Mouse (Mus musculus) heart, adult 2 months (tissue): ENCODE data around the gene Ift122. TPM values are rescaled to one million over a fixed set of nuclear protein-coding genes. Genes with fewer than 3 reads are reported as not detected.
"Not testable (repeated sequence)": the region's sequence is repeated elsewhere in the genome, so short reads cannot be mapped to it uniquely, and the experiment has no call there.

Experiments used
- DNase-seq, 2 experiments: peaks; one replicate each; pipeline ENCODE4 v3.0.0; 2021
- H3K27ac ChIP-seq: fragments of 200-600 bp; 2 replicates; pipeline ENCODE4 v1.8.1; 2022
- H3K27me3 ChIP-seq: fragments of 200-500 bp; 2 replicates; pipeline ENCODE4 v1.6.1; 2012; ENCODE audit warnings: mild to moderate bottlenecking, low read length, inconsistent platforms, mixed read lengths; ENCODE audit not compliant: control insufficient read depth, insufficient read depth
- H3K36me3 ChIP-seq: fragments of 200-500 bp; 2 replicates; pipeline ENCODE4 v1.6.1; 2012; ENCODE audit warnings: low read length, inconsistent platforms; ENCODE audit not compliant: control insufficient read depth, insufficient read depth
- H3K4me1 ChIP-seq: fragments of 200-500 bp; 2 replicates; pipeline ENCODE4 v1.6.1; 2011; ENCODE audit warnings: low read length; ENCODE audit not compliant: control insufficient read depth, insufficient read depth
- H3K4me3 ChIP-seq: fragments of 200-600 bp; 2 replicates; pipeline ENCODE4 v1.8.1; 2022
- H3K79me2 ChIP-seq: fragments of 200-500 bp; replicated peaks from 2 replicates; pipeline ENCODE4 v1.6.1; 2012; ENCODE audit warnings: mild to moderate bottlenecking, inconsistent platforms, low read length, moderate library complexity, mixed read lengths; ENCODE audit not compliant: control insufficient read depth, insufficient read depth
- H3K9ac ChIP-seq: fragments of 200-500 bp; 2 replicates; pipeline ENCODE4 v1.6.1; 2012; ENCODE audit warnings: low read depth, mild to moderate bottlenecking, control low read depth, inconsistent platforms, low read length, mixed read lengths
- CTCF ChIP-seq: fragments of 200-600 bp; IDR thresholded peaks from 2 replicates; pipeline ENCODE4 v1.8.1; 2022; ENCODE audit warnings: antibody characterized with exemption, mild to moderate bottlenecking, moderate library complexity
- EP300 ChIP-seq: fragments of 200-500 bp; IDR thresholded peaks from 2 replicates; pipeline ENCODE4 v1.6.1; 2011; ENCODE audit warnings: low read depth, low read length, control low read depth; ENCODE audit not compliant: insufficient read depth
- POLR2A ChIP-seq: fragments of 200-500 bp; IDR thresholded peaks from 2 replicates; pipeline ENCODE4 v1.6.1; 2011; ENCODE audit warnings: mild to moderate bottlenecking, low read depth, low read length, control low read depth; ENCODE audit not compliant: insufficient read depth
- WGBS: fragments of 180-500 bp; shearing (Covaris S2); methylation state at CpG from one replicate; pipeline ENCODE4 v1.1.7; 2018; 5-methylcytosine and 5-hydroxymethylcytosine counted together
- intact Hi-C: fragments of 180-260 bp; cut with DNase I; formaldehyde crosslinking; loops from one replicate; pipeline ENCODE4 v1.15.1; 2025
- polyA plus RNA-seq: library from polyadenylated mRNA; depleted of rRNA; stranded (reverse); fragments of >200 nt; gene quantifications from 2 replicates; pipeline ENCODE4 v1.2.3, GENCODE M21; 2012
- total RNA-seq, 2 experiments: library from RNA; stranded (reverse); gene quantifications; 2 replicates each; pipeline ENCODE4 v1.2.3; 2021

Ift122 gene
- total and polyA plus RNA-seq, 3 experiments = 6.6 to 12.8 (median 7.3) TPM

DNA sequence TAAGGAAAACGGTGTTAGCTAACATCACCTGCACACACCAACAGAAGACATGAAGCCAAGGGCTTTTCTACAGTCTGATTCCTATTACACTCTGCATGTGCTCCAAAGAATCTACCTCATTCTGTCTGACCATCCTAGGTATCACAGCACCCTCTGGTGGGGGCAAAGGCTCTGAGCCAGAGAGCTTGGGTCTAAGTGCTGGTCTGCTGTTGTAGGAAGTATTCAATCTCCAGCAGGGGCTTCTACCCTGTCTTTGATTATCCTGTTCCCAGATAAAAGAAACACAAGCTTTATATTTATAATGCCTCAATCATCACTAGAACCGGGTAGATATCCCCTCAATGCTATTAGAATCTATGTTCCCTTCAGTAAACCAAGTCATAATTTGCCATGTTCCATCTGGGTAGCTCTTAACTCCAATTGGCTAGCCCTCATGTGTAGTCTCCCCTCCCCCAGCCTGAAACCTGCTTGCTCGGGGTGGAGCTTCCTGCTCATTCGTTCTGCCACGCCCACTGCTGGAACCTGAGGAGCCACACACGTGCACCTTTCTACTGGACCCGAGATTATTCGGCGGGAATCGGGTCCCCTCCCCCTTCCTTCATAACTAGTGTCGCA is 29.3 kb upstream of the Ift122 start:
- H3K27me3 ChIP-seq, H3K79me2 ChIP-seq, H3K4me3 ChIP-seq, H3K9ac ChIP-seq, H3K36me3 ChIP-seq, intact Hi-C loops, H3K4me1 ChIP-seq, H3K27ac ChIP-seq: not testable (repeated sequence)
- DNase-seq = peak in 1 of 2 experiments; percentile 47
- TF ChIP-seq EP300 = 0 out of 2 replicates have a peak, but pooled peaks have one; percentile 54
- peak; percentile 72 for TF ChIP-seq CTCF
- 4% methylated on average over 6 of the region's 11 CpGs for WGBS

DNA sequence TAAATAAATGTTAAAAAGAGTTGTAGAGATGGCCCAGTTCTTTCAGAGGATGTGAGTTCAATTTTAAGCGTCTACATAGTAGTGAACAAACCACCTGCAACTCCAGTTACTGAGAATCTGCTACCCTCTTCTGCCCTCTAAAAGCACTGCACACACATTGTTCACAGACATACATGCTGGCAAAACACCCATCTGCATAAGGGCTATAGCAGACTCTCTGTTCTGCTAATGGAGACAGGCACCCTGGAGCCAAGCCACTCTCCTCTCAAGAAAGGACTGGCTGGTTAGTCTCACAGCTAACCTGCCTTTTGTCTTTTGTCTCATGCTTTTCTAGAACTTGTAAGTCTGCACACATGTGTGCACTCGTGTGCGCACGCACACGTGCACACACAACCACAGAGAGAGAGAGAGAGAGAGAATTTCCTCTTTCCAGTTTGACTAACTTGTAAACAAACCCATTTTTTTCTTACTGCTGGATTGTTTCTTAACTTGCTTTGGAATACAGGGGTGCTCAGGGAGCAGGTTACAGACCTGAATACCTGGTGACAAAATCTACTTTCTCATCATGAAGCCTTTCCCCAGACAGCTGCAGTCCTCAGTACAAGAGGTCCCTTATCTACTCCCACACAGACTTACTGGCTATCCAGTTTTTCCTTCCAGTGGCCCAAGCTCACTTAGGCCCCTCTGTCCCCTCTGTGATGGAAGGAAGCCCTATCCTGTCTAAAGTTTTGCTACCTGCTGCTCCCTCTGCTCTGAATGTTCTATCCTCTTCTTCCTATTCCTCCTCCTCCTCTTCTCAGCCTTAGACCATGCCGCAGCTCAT is 22.3 kb upstream of the Ift122 start:
- H3K4me3 ChIP-seq = no peak overlapping the region
- DNase-seq = no peak
- no peaks in the 10 kb centered on the region for H3K4me1 ChIP-seq
- intact Hi-C loops = no loop called here
- H3K27ac ChIP-seq = no peak overlapping the region
- TF ChIP-seq CTCF (no peak), POLR2A (no peak), EP300 (no peak)
- no peak overlapping the region for H3K9ac ChIP-seq
- no peaks in the 10 kb centered on the region for H3K36me3 ChIP-seq
- 83% methylated on average over 6 of the region's 6 CpGs for WGBS
- no peaks in the 10 kb centered on the region for H3K79me2 ChIP-seq
- H3K27me3 ChIP-seq = no peaks in the 10 kb centered on the region

DNA sequence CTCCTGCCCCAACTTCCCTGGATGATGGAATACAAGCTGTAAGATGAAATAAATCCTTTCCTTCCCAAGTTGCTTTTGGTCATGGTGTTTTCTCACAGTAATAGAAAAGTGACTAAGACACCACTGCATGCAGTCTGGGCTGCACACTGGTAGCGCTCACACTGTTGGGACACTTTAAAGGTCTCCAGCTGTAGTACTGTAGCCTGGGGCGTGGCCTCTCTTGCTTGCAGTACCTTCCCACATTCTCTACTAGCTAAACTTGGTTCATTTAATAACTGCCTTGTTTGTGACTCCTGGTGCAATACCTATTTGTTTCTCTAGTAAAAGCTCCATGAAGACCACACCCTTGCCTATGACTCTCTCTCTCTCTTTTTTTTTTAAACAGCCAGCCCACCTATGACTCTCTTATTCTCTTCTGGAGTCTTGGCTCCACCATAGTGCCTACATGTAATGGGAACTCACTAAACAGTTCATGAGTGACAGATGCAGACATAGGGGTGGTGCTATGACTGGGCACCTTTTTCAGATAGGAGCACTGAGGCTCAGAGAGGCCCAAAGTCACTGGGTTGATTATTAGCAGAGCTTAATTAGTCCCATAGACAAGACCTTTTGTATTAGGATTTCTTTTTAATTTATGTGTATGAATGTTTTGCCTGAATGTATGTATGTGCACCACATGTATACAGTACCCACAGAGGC is 21.0 kb upstream of the Ift122 start:
- DNase-seq = no peak
- no peak overlapping the region for H3K9ac ChIP-seq
- intact Hi-C loops = no loop called here
- WGBS = 87% methylated on average over 2 of the region's 2 CpGs
- TF ChIP-seq EP300 = no peak
- TF ChIP-seq POLR2A = no peak
- TF ChIP-seq CTCF = no peak
- no peak overlapping the region for H3K4me3 ChIP-seq
- H3K27me3 ChIP-seq = no peaks in the 10 kb centered on the region
- no peak overlapping the region for H3K27ac ChIP-seq
- no peaks in the 10 kb centered on the region for H3K36me3 ChIP-seq
- H3K4me1 ChIP-seq = no peaks in the 10 kb centered on the region
- no peaks in the 10 kb centered on the region for H3K79me2 ChIP-seq

DNA sequence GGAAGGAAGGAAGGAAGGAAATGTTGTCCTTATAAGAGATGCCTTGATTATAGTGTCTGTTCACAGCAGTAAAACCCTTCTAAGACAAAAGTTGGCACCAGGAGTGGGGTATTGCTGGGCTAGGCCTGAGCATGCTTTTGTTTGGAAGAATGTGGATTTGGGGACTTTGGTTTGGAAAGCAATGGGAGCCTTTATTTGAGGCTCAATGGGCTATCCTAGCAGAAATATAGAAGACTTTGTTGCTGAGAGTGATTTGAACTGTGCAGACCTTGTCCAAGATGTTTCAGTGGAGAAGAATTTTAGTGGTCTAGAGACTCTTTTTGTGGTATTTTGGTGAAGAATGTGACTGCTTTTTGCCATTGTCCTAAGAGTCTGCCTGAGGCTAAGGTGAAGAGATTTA is 19.4 kb upstream of the Ift122 start:
- TF ChIP-seq POLR2A (no peak), EP300 (no peak), CTCF (no peak)
- no peaks in the 10 kb centered on the region for H3K27me3 ChIP-seq
- DNase-seq = no peak
- H3K9ac ChIP-seq = no peak overlapping the region
- H3K36me3 ChIP-seq = no peaks in the 10 kb centered on the region
- no peak overlapping the region for H3K4me3 ChIP-seq
- no peak overlapping the region for H3K27ac ChIP-seq
- H3K79me2 ChIP-seq = no peaks in the 10 kb centered on the region
- H3K4me1 ChIP-seq = no peaks in the 10 kb centered on the region; the same call in 1 of the 2 replicates
- intact Hi-C loops = no loop called here

DNA sequence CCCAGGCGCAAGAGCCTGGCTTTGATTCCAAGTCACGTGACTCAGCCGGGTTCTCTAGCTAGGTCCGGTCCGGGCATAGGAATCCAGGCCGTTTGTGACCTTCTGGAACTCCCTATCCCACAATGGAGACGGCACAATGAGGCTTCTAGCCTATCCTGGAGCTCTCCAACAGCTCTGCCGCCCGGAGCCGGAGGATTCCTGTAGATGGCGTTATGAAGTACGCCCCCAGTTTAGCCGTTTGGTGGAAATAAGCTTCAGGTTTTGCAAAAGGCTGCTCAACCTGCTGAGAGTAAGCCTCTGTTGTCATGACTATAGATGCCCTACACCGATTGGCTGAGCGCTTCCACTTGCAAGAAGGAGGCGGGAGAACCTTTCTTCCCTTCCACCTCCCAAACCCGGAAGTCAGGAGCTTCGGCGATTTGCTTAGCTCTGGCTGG is 15.1 kb upstream of the Ift122 start, which contains the start of gene Efcab12:
Gene Efcab12, minus strand, starts transcription at position 252 of the 437 bp plus-strand sequence.
- H3K79me2 ChIP-seq = no peaks in the 10 kb centered on the region
- peak; percentile 55 to 72 for DNase-seq
- H3K4me3 ChIP-seq = peak within 1 kb of the TSS; percentile 51
- no peaks in the 10 kb centered on the region for H3K36me3 ChIP-seq
- H3K4me1 ChIP-seq = no peaks in the 10 kb centered on the region; the same call in 1 of the 2 replicates
- TF ChIP-seq CTCF = 0 out of 2 replicates have a peak, but pooled peaks have one; percentile 5
- TF ChIP-seq POLR2A = 0 out of 2 replicates have a peak, but pooled peaks have one; percentile 42
- 0 out of 2 replicates have a peak, but pooled peaks have one; percentile 21 for TF ChIP-seq EP300
- H3K9ac ChIP-seq = peak within 1 kb of the TSS; percentile 36
- H3K27ac ChIP-seq = no peak within 1 kb of the TSS
- WGBS = 3% methylated on average over 19 of the region's 19 CpGs
- intact Hi-C loops = no loop called here
- H3K27me3 ChIP-seq = no peaks in the 10 kb centered on the region
